Mouse (Mus musculus) erythroblast, embryonic 14.5 days (primary cell): ENCODE measurements around the gene Fmn2.

ENCODE experiments used
- GATA1 ChIP-seq: IDR thresholded peaks from 2 replicates; pipeline ENCODE4 v1.6.1; 2012; ENCODE audit warnings: low read length, inconsistent platforms, mixed read lengths
- TAL1 ChIP-seq: IDR thresholded peaks from 3 replicates; pipeline ENCODE4 v1.6.1; 2012; ENCODE audit warnings: low read length, inconsistent platforms, mixed read lengths

- no peak for TF ChIP-seq GATA1
- no peak for TF ChIP-seq TAL1
Measured at GRCm38 (mm10) chr1:174482567-174482966, 19.1 kb upstream of the Fmn2 start.
